Mouse (Mus musculus) cerebellum, postnatal 10 days (tissue): ENCODE results near the gene Snd1.
A peak's percentile ranks its signal among the peaks of the same experiment; 100 is the strongest.

Experiments
- DNase-seq, 2 experiments: peaks; one replicate each; pipeline ENCODE4 v3.0.0; 2021; ENCODE audit warnings: mixed read lengths in 2 of 2

Snd1 gene

DNA sequence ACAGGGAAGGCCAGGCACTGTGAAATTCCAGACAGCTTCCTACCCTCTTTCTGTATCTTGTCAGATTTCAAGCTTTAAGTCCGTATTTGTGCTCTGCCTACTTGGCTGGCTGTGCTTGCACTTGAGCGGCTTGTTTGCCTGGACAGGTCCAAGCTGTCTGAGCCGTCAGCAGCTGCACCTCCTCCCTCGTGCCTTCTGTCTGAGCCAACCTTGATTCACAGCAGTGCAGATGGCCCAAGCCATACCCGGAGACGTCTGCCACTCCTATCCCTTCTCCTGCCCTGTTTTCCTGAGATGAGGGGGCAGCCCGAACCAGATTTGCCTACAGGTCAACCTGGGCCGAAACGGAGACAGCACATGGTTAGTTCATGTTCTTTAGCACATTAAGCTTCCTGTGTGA is 342.1 kb downstream of the Snd1 start:
- DNase-seq: peak; percentile 81 to 87

GRCm38 (mm10) chr6:28819509-28820358 is 344.8 kb downstream of the Snd1 start:
- peak in 1 of 2 experiments; percentile 45 for DNase-seq

- DNase-seq: no peak
Observed at GRCm38 (mm10) chr6:28822296-28822695, 347.4 kb downstream of the Snd1 start.

DNA sequence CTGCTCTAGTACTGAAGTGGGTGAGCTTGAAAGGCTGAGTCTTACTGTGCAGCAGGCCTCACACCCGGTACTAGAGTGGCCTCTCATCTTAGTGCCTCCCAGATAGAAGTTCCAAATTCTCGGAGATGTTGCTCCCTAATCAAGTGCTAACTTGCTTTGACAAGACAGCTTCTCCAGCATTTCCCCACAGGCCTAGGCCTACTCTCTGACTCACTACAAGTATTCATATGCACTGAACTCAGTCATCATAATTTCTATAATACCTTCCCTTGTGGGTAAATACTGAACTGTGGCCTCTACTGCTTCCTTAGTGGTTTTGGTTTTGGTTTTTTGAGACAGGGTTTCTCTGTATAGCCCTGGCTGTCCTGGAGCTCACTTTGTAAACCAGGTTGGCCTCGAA is 348.4 kb downstream of the Snd1 start:
- no peak for DNase-seq

GRCm38 (mm10) chr6:28823802-28824201 is 348.9 kb downstream of the Snd1 start:
- DNase-seq: peak in 1 of 2 experiments; percentile 9

DNA sequence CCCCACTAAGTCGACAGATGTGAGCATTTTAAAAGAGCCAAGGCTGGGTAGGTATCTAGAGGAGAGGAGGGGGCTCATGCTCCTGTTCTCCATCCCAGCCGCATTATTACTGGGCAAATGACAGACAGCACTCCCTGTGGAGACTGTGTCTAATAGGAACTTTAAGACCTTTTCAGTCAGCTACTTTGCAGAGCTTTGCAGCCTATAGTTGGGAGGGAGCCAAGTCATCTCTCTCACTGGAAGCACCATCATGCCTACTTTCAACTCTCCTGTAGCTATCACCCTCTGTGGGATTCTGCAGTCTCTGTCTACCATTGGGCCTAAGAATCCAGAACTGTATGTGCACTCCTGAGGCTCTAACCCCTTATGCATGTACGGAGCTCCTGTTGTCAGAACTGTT is 351.0 kb downstream of the Snd1 start:
- peak in 1 of 2 experiments; percentile 9 for DNase-seq

GRCm38 (mm10) chr6:28826689-28827389 is 351.9 kb downstream of the Snd1 start:
- peak in 1 of 2 experiments; percentile 6 for DNase-seq

GRCm38 (mm10) chr6:28827565-28827964 is 352.6 kb downstream of the Snd1 start:
- peak in 1 of 2 experiments; percentile 47 for DNase-seq

GRCm38 (mm10) chr6:28828593-28828992 is 353.7 kb downstream of the Snd1 start:
- peak; percentile 57 to 59 for DNase-seq

- DNase-seq: no peak
Observed at GRCm38 (mm10) chr6:28830306-28830705, 355.4 kb downstream of the Snd1 start.

DNA sequence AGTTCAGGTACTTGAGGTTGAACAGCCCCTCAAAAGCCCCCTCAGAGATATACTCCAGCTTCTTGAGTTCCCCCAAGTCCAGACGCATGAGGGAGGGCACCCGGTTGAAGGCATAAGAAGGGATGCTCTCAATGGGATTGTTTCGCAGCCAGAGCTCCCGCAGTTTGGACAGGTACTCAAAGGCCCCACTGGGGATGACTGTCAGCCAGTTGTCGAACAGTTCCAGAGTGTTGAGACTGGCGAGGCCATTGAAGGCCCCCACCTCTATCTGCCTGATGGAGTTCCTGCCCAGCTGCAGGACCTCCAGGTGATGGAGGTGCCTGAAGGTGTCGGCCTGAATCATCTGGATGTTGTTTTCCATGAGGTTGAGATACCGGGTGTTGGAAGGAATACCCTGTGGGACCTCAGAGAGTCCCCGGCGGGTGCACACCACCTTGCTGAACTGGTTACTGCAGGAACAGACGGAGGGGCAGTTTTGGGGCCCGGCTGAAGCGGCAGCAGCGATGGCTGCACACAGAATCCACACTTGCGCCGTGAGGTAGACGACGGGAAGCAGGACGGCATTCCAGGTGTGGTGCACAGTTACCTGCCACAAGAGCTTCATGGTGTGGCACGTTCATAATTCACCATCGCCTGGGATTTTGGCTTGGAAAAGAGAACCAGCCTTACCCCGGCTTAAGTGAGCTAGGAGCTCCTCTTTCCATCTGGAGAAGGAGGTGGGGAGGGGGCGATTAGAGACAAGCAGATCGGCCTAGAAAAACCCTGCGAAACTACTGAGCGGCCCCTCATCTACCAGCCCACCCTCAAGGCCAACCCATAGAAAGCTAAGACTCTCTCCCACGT is 356.3 kb downstream of the Snd1 start, which contains the start of gene Lrrc4:
Gene Lrrc4, minus strand, starts transcription at position 737 of the 843 bp plus-strand sequence.
- peak in 1 of 2 experiments; percentile 46 for DNase-seq

GRCm38 (mm10) chr6:28831854-28832750 is 357.2 kb downstream of the Snd1 start:
- peak; percentile 70 to 72 for DNase-seq

GRCm38 (mm10) chr6:28832751-28833291 is 357.9 kb downstream of the Snd1 start:
- DNase-seq: peak; percentile 83 to 85

DNA sequence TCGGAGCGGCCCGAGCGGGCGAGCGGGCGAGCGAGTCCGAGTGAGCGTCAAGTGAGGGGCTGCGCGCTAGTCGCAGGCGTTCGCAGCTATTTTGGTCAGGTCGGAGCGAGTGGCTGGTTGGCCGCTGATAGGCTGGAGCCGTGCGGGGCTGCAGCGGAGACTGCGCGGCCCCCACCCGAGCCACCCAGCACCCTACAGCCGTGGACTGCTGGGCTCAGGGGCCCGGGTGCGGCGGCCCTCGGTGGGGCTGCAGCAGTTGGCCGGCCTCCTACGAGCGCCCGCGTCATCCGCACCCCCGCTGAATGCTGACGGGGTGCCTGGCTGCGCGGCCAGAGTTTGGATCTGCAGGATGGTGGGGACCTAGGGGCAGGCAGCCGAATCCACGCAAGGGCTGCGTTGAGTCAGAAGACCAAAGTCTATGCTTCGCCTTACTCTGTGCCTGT is 358.5 kb downstream of the Snd1 start:
- DNase-seq: peak; percentile 81 to 82

GRCm38 (mm10) chr6:28834046-28834445 is 359.1 kb downstream of the Snd1 start:
- DNase-seq: no peak

GRCm38 (mm10) chr6:28836600-28836999 is 361.7 kb downstream of the Snd1 start:
- DNase-seq: peak in 1 of 2 experiments; percentile 47

GRCm38 (mm10) chr6:28841569-28841968 is 366.6 kb downstream of the Snd1 start:
- DNase-seq: no peak

DNA sequence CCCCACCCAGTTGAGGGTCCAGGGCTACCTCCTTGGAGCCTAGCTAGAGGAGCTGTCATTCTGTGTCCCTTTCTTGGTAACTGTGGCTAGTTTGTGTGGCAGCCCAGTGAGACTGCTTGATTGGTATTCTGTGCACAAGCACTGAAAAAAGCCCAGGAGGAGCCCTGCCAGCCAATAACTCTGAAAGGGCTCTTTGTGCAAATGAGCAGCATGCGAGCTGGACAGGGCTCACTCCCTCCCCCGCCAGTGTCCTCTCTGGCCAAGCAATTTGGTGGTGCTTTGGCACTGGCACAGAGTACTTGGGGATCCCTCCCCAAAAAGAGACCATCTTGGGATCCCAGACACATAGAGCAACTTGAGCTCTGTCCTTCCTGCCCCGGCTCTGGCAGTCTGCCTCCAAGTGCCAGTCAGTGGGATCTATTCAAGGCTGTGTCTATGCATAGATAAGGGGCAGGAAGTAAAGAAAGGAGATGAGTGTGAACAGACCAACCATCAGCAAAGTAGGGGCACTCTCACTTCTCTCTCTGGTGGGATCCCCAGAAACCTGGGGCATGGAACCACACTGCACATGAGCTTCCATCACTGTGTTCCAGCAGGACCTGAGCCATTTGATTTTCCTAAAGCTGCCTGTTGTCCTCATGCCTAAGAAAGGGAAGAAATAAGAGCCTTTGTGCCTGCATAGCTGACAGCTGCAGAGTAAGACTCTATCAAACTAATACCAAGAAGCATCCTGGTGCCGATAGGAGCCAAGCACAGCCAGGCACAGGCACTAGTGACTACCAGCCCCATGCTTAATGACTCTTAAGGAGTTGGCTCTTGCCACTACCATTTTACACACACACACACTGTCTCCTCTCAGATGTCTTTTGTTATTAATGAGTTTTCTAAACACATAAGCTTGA is 367.7 kb downstream of the Snd1 start:
- DNase-seq: peak; percentile 63 to 77

- DNase-seq: no peak
Observed at GRCm38 (mm10) chr6:28845610-28846009, 370.7 kb downstream of the Snd1 start.

GRCm38 (mm10) chr6:28847616-28848015 is 372.7 kb downstream of the Snd1 start:
- DNase-seq: no peak
